Comparison of ENCODE assay signal across 10 mouse cellular contexts in genomic region chr11:94730261-94730660, GRCm38 (mm10). TPM values are rescaled to one million over a fixed set of nuclear protein-coding genes. Genes with fewer than 3 reads are reported as not detected.
DNase-seq lines count a peak whose midpoint lies in the region; ATAC-seq lines count a peak whose summit lies in the region.
"Had no signal": no experiment of that assay in that cellular context is flagged by ENCODE, and none has a peak within 500 bp of the region (broad histone marks: within the 10 kb centered on the region; RNA-seq: fewer than 3 reads in every experiment).

No protein-coding gene starts in this region.

- no peak for ATAC-seq in hindbrain, embryonic 13.5 days (ENCODE audit: low FRiP score)

- no peak overlapping the region for H3K27ac ChIP-seq in hindbrain, embryonic 10.5 days
- no peak overlapping the region for H3K27ac ChIP-seq in hindbrain, embryonic 13.5 days
- H3K27ac ChIP-seq: embryonic facial prominence, embryonic 13.5 days had no signal

- no peak overlapping the region for H3K9ac ChIP-seq in hindbrain, embryonic 13.5 days
- H3K9ac ChIP-seq: embryonic facial prominence, embryonic 13.5 days had no signal

- DNase-seq in hindbrain, embryonic 10.5 days (ENCODE audit: low spot score), result peak; percentile 51
- DNase-seq in R1 (ENCODE audit: low read depth, low spot score), result peak; percentile 81
- peak; percentile 84 to 90 for DNase-seq in cerebellum, postnatal 14 days
- DNase-seq in heart, postnatal 10 days, result peak; percentile 78 to 88
- peak; percentile 69 to 83 for DNase-seq in left cerebral cortex, adult 18-20 months (ENCODE audit: low spot score in 2 of 2)
- peak; percentile 76 for DNase-seq in naive thymus-derived CD4-positive, alpha-beta T cell, adult 2 months (ENCODE audit: low read depth)
- DNase-seq in testis, postnatal 10 days (ENCODE audit: low spot score), result peak; percentile 87

- no peak overlapping the region for H3K4me3 ChIP-seq in hindbrain, embryonic 10.5 days
- no peak overlapping the region for H3K4me3 ChIP-seq in hindbrain, embryonic 13.5 days
- H3K4me3 ChIP-seq: embryonic facial prominence, embryonic 13.5 days; megakaryocyte, embryonic 14.5 days had no signal

- H3K27me3 ChIP-seq in hindbrain, embryonic 10.5 days (ENCODE audit: insufficient read depth, poor library complexity, severe bottlenecking), result no peaks in the 10 kb centered on the region
- H3K27me3 ChIP-seq in hindbrain, embryonic 13.5 days, result no peaks in the 10 kb centered on the region
- H3K27me3 ChIP-seq: embryonic facial prominence, embryonic 13.5 days had no signal

- H3K4me2 ChIP-seq in hindbrain, embryonic 13.5 days, result no peak overlapping the region
- H3K4me2 ChIP-seq: embryonic facial prominence, embryonic 13.5 days had no signal

- no peaks in the 10 kb centered on the region for H3K36me3 ChIP-seq in hindbrain, embryonic 10.5 days
- no peaks in the 10 kb centered on the region for H3K36me3 ChIP-seq in hindbrain, embryonic 13.5 days
- H3K36me3 ChIP-seq: embryonic facial prominence, embryonic 13.5 days had no signal

- intact Hi-C loops in heart, postnatal 10 days (cut with DNase I), result loop anchor here (1.0 kb wide), 1 partner anchor 206 kb away; the partner anchor contains the start of gene Col1a1

- no peaks in the 10 kb centered on the region for H3K9me3 ChIP-seq in hindbrain, embryonic 10.5 days
- no peaks in the 10 kb centered on the region for H3K9me3 ChIP-seq in hindbrain, embryonic 13.5 days
- H3K9me3 ChIP-seq: embryonic facial prominence, embryonic 13.5 days; megakaryocyte, embryonic 14.5 days had no signal

- no peaks in the 10 kb centered on the region for H3K4me1 ChIP-seq in hindbrain, embryonic 10.5 days (replicated peaks)
- peaks cover 4% of the 10 kb centered on the region; the same call in 1 of the 2 replicates for H3K4me1 ChIP-seq in hindbrain, embryonic 13.5 days (replicated peaks)
- H3K4me1 ChIP-seq: embryonic facial prominence, embryonic 13.5 days had no signal

- WGBS in hindbrain, embryonic 10.5 days, result 31% methylated on average over 5 of the region's 5 CpGs
- 31% methylated on average over 5 of the region's 5 CpGs for WGBS in hindbrain, embryonic 13.5 days

RNA-seq across cellular contexts. Expression of gene Cdc34b, which starts 11.3 kb away (rescaled TPM):
- polyA plus RNA-seq in hindbrain, embryonic 10.5 days (2016; fragmentation: Nextera tagmentation; extraction: Ambion mirVana), result 0.30 TPM in 1 of 2 replicates, not detected in the other
- 0.14 TPM in 1 of 2 replicates, not detected in the other for polyA plus RNA-seq in hindbrain, embryonic 13.5 days (2015; fragmentation: Nextera tagmentation; extraction: Ambion mirVana)
- 1 to 10 TPM; 1.1 to 1.4 TPM for total RNA-seq in heart, postnatal 10 days (2021)
- under 1 TPM in 1 of 2 experiments, not detected in 1; 0.75 TPM for total RNA-seq in left cerebral cortex, adult 18-20 months (2021)
- polyA plus RNA-seq: embryonic facial prominence, embryonic 13.5 days had no signal

RNA-seq across cellular contexts. Expression of gene Gm11541, which starts 26.0 kb away (rescaled TPM):
- polyA plus RNA-seq in hindbrain, embryonic 10.5 days (2016; fragmentation: Nextera tagmentation; extraction: Ambion mirVana), result not detected in 2 replicates
- polyA plus RNA-seq in hindbrain, embryonic 13.5 days (2015; fragmentation: Nextera tagmentation; extraction: Ambion mirVana), result 0.09 and 0.12 TPM in 2 replicates
- not detected for total RNA-seq in heart, postnatal 10 days (2021)
- not detected for total RNA-seq in left cerebral cortex, adult 18-20 months (2021)

RNA-seq across cellular contexts. Expression of gene Tmem92, which starts 52.2 kb away (rescaled TPM):
- not detected in 2 replicates for polyA plus RNA-seq in hindbrain, embryonic 10.5 days (2016; fragmentation: Nextera tagmentation; extraction: Ambion mirVana)
- not detected in 2 replicates for polyA plus RNA-seq in hindbrain, embryonic 13.5 days (2015; fragmentation: Nextera tagmentation; extraction: Ambion mirVana)
- not detected for total RNA-seq in heart, postnatal 10 days (2021)
- total RNA-seq in left cerebral cortex, adult 18-20 months (2021), result not detected
- polyA plus RNA-seq: embryonic facial prominence, embryonic 13.5 days had no signal

RNA-seq across cellular contexts. Expression of gene Xylt2, which starts 52.9 kb away (rescaled TPM):
- 13.9 and 16.7 TPM in 2 replicates for polyA plus RNA-seq in hindbrain, embryonic 10.5 days (2016; fragmentation: Nextera tagmentation; extraction: Ambion mirVana)
- 12.2 TPM in 2 replicates for polyA plus RNA-seq in hindbrain, embryonic 13.5 days (2015; fragmentation: Nextera tagmentation; extraction: Ambion mirVana)
- total RNA-seq in heart, postnatal 10 days (2021), result 10 to 100 TPM; 17.1 to 18.6 TPM
- 10 to 100 TPM; 20.7 to 22.6 TPM for total RNA-seq in left cerebral cortex, adult 18-20 months (2021)
